Mouse (Mus musculus): ENCODE measurements around the gene Il20rb. TPM values are rescaled to one million over a fixed set of nuclear protein-coding genes. Genes with fewer than 3 reads are reported as not detected.

Gene Il20rb
- total and polyA plus RNA-seq, 3 experiments = 0.50 to 1.9 TPM; not detected in 1

DNA sequence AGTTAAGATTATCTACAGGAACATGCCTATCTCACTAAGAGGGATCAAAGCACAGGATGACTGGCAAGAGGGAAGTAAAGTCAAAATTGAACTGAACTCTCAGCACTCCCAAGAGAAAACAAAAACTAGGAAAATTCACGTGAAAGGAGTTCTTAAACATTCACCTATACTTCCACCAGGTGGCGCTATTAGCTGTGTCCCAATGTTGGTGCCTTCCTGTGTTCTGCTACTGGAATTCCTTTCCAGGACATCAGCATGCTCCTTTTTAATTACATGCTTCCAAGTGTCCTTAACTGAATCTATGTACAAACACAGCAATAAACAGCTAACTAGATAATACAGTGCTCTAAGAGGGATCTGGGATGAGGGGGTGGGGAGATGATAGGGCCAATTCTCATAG, 34.0 kb upstream of the Il20rb start (continued):
- TF ChIP-seq MXI1 (IDR thresholded peaks at IDR 0.05; ENCODE audit: low read depth, low read length) = no peak

DNA sequence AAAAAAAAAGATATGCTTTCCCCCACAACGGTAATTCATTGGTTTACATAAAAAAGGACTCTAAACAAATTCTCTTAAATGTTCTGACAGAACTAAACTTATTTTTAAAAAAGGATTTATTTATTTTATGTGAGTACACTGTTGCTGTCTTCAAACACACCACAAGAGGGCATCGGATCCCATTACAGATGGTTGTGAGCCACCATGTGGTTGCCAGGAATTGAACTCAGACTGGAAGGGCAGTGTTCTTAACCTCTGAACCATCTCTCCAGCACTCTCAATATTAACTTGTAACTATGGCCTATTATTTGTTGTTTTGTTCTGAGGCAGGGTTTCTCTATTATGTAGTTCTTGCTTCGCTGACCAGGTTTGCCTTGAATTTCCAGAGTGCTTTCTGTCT, 33.4 kb upstream of the Il20rb start:
- TF ChIP-seq CHD2 (IDR thresholded peaks at IDR 0.05; ENCODE audit: low read length) = no peak
- TF ChIP-seq ZC3H11A (IDR thresholded peaks at IDR 0.05; ENCODE audit: low read depth, low read length) = no peak
- no peak for TF ChIP-seq MEF2A (IDR thresholded peaks at IDR 0.05; ENCODE audit: extremely low read depth, insufficient replicate concordance, low read depth, low read length, poor library complexity, severe bottlenecking)
- no peak for TF ChIP-seq POLR2A (IDR thresholded peaks at IDR 0.05; ENCODE audit: control insufficient read depth in 1 of 2, insufficient read depth in 1 of 2, low read depth in 1 of 2, low read length in 2 of 2, poor library complexity in 1 of 2)
- peak; percentile 21 to 56 (median 29); a peak in 4 of 6 replicates for TF ChIP-seq CTCF (IDR thresholded peaks at IDR 0.05 in 2 of 3, conservative IDR thresholded peaks at IDR 0.05 in 1 of 3; ENCODE audit: control insufficient read depth in 1 of 3, insufficient read depth in 1 of 3, low read depth in 2 of 3, low read length in 3 of 3, poor library complexity in 1 of 3, severe bottlenecking in 1 of 3)
- no peak for TF ChIP-seq ZNF384 (IDR thresholded peaks at IDR 0.05; ENCODE audit: low read depth, low read length)
- no peak for TF ChIP-seq USF2 (IDR thresholded peaks at IDR 0.05; ENCODE audit: borderline replicate concordance in 1 of 2, insufficient read depth in 1 of 2, low read depth in 1 of 2, low read length in 2 of 2)
- no peak for TF ChIP-seq KAT2A (conservative IDR thresholded peaks at IDR 0.05; ENCODE audit: low read depth, low read length)
- no peak for TF ChIP-seq NELFE (IDR thresholded peaks at IDR 0.05; ENCODE audit: low read depth, low read length)
- no peak; the same call in none of the 2 replicates for TF ChIP-seq RAD21 (IDR thresholded peaks at IDR 0.05; ENCODE audit: low read depth, low read length)
- TF ChIP-seq BHLHE40 (IDR thresholded peaks at IDR 0.05; ENCODE audit: borderline replicate concordance, low read depth, low read length) = no peak
- TF ChIP-seq GATA1 (IDR thresholded peaks at IDR 0.05; ENCODE audit: low read depth, low read length) = no peak
- no peak for TF ChIP-seq TCF12 (IDR thresholded peaks at IDR 0.05; ENCODE audit: low read depth, low read length)
- no peak for TF ChIP-seq UBTF (IDR thresholded peaks at IDR 0.05; ENCODE audit: borderline replicate concordance, insufficient read depth, low read depth, low read length)
- TF ChIP-seq SMC3 (IDR thresholded peaks at IDR 0.05; ENCODE audit: low read depth, low read length) = peak; percentile 31; the same call in 1 of the 2 replicates
- no peak for TF ChIP-seq GABPA (IDR thresholded peaks at IDR 0.05; ENCODE audit: low read depth, low read length)

GRCm38 (mm10) chr9:100507581-100507980, 21.0 kb upstream of the Il20rb start:
- peaks cover 2 to 12% of the 10 kb centered on the region in 2 experiments; a peak in 3 of 4 replicates for H3K4me1 ChIP-seq (ENCODE audit: control insufficient read depth in 1 of 2, insufficient read depth in 2 of 2, low read length in 2 of 2)
- peaks cover 3 to 11% of the 10 kb centered on the region in 2 experiments for H3K36me3 ChIP-seq (ENCODE audit: control insufficient read depth in 1 of 2, insufficient read depth in 2 of 2, low read length in 2 of 2)
- no peak overlapping the region for H3K27ac ChIP-seq (ENCODE audit: control insufficient read depth, low read depth, low read length)
- peak; percentile 19 for DNase-seq (ENCODE audit: low read depth, low spot score)
- no peaks in the 10 kb centered on the region for H3K9me3 ChIP-seq (replicated peaks; ENCODE audit: insufficient read depth, low read length)
- TF ChIP-seq POLR2AphosphoS2 (IDR thresholded peaks at IDR 0.05; ENCODE audit: low read length) (no peak), KAT2A (conservative IDR thresholded peaks at IDR 0.05; ENCODE audit: low read depth, low read length) (no peak), CTCF (IDR thresholded peaks at IDR 0.05 in 2 of 3, conservative IDR thresholded peaks at IDR 0.05 in 1 of 3; ENCODE audit: control insufficient read depth in 1 of 3, insufficient read depth in 1 of 3, low read depth in 2 of 3, low read length in 3 of 3, poor library complexity in 1 of 3, severe bottlenecking in 1 of 3) (no peak), RAD21 (IDR thresholded peaks at IDR 0.05; ENCODE audit: low read depth, low read length) (no peak)
- peaks cover 7% of the 10 kb centered on the region for H3K79me2 ChIP-seq (ENCODE audit: control insufficient read depth, insufficient read depth, low read length, poor library complexity)
- H3K9ac ChIP-seq (ENCODE audit: control insufficient read depth, low read depth, low read length, poor library complexity, severe bottlenecking) = no peak overlapping the region
- no peak overlapping the region for H3K4me3 ChIP-seq (ENCODE audit: control insufficient read depth in 1 of 2, insufficient read depth in 1 of 2, low read depth in 2 of 2, low read length in 2 of 2)
- H3K27me3 ChIP-seq (ENCODE audit: control insufficient read depth in 1 of 2, insufficient read depth in 2 of 2, low read length in 2 of 2) = no peaks in the 10 kb centered on the region

More for the DNA sequence above, 33.4 kb upstream of the Il20rb start:
- H3K36me3 ChIP-seq (ENCODE audit: control insufficient read depth in 1 of 2, insufficient read depth in 2 of 2, low read length in 2 of 2) = peaks cover 0 to 34% of the 10 kb centered on the region in 2 experiments; a peak in 2 of 4 replicates
- H3K9me3 ChIP-seq (replicated peaks; ENCODE audit: insufficient read depth, low read length) = no peaks in the 10 kb centered on the region
- H3K4me1 ChIP-seq (ENCODE audit: control insufficient read depth in 1 of 2, insufficient read depth in 2 of 2, low read length in 2 of 2) = peaks cover 14 to 18% of the 10 kb centered on the region in 2 experiments
- no peaks in the 10 kb centered on the region for H3K27me3 ChIP-seq (ENCODE audit: control insufficient read depth in 1 of 2, insufficient read depth in 2 of 2, low read length in 2 of 2)
- peak; percentile 21 for DNase-seq (ENCODE audit: low read depth, low spot score)
- H3K4me3 ChIP-seq (ENCODE audit: control insufficient read depth in 1 of 2, insufficient read depth in 1 of 2, low read depth in 2 of 2, low read length in 2 of 2) = no peak overlapping the region
- no peak overlapping the region for H3K27ac ChIP-seq (ENCODE audit: control insufficient read depth, low read depth, low read length)
- H3K79me2 ChIP-seq (ENCODE audit: control insufficient read depth, insufficient read depth, low read length, poor library complexity) = peaks cover 27% of the 10 kb centered on the region
- no peak overlapping the region for H3K9ac ChIP-seq (ENCODE audit: control insufficient read depth, low read depth, low read length, poor library complexity, severe bottlenecking)

All from MEL (cell line).